Mouse (Mus musculus) forebrain, postnatal 0 days (tissue): Measurements from ENCODE around the gene Hs3st3a1. TPM values are rescaled to one million over a fixed set of nuclear protein-coding genes. Genes with fewer than 3 reads are reported as not detected.

Source experiments
- ATAC-seq: fragments of 200-750 bp; cut with Nextera tagmentation; 2 replicates; pipeline ENCODE4 v1.8.0; 2017; ENCODE audit warnings: mild to moderate bottlenecking, moderate library complexity
- DNase-seq: peaks from one replicate; pipeline ENCODE4 v3.0.0-alpha.2; 2015
- H3K27ac ChIP-seq: fragments of 300-500 bp; sonication (generic); 2 replicates; pipeline ENCODE4 v1.5.1; 2014; ENCODE audit warnings: low read depth, mild to moderate bottlenecking, antibody characterized with exemption, low read length, moderate library complexity, mixed read lengths
- H3K27me3 ChIP-seq: fragments of 300-500 bp; sonication (generic); 2 replicates; pipeline ENCODE4 v1.6.1; 2014; ENCODE audit warnings: mild to moderate bottlenecking, low read length, mixed read lengths; ENCODE audit not compliant: insufficient read depth
- H3K36me3 ChIP-seq: fragments of 300-500 bp; sonication (generic); 2 replicates; pipeline ENCODE4 v1.6.1; 2014; ENCODE audit warnings: mild to moderate bottlenecking, moderate library complexity; ENCODE audit not compliant: insufficient read depth
- H3K4me1 ChIP-seq: fragments of 300-500 bp; sonication (generic); 2 replicates; pipeline ENCODE4 v1.6.1; 2014; ENCODE audit warnings: antibody characterized with exemption; ENCODE audit not compliant: insufficient read depth
- H3K4me2 ChIP-seq: fragments of 300-500 bp; sonication (generic); 2 replicates; pipeline ENCODE4 v1.6.1; 2014; ENCODE audit warnings: low read depth, mild to moderate bottlenecking, moderate library complexity
- H3K4me3 ChIP-seq: fragments of 300-500 bp; sonication (generic); 2 replicates; pipeline ENCODE4 v1.5.1; 2014; ENCODE audit warnings: low read depth, low read length, mixed read lengths
- H3K9ac ChIP-seq: fragments of 300-500 bp; sonication (generic); 2 replicates; pipeline ENCODE4 v1.6.1; 2014; ENCODE audit warnings: mild to moderate bottlenecking
- H3K9me3 ChIP-seq: fragments of 300-500 bp; sonication (generic); 2 replicates; pipeline ENCODE4 v1.6.1; 2016; ENCODE audit warnings: low read length
- CTCF ChIP-seq: sonication (generic); IDR thresholded peaks from 2 replicates; pipeline ENCODE4 v1.5.1; 2016; ENCODE audit warnings: antibody characterized with exemption, control low read depth, low read depth
- WGBS: fragments of 180-500 bp; shearing (Covaris S2); extraction: QIAGEN DNeasy Blood & Tissue Kit; methylation state at CpG from one replicate; pipeline ENCODE4 v1.1.7; 2014; 5-methylcytosine and 5-hydroxymethylcytosine counted together
- polyA plus RNA-seq: library from polyadenylated mRNA; unstranded; fragments of >200 nt; fragmentation: Nextera tagmentation; extraction: Ambion mirVana; gene quantifications from 2 replicates; pipeline ENCODE4 v1.2.1, GENCODE M21; 2015
- total RNA-seq: library from RNA; depleted of rRNA; stranded (reverse); fragments of >200 nt; gene quantifications from 2 replicates; pipeline ENCODE4 v1.2.3, GENCODE M21; 2014

Hs3st3a1 gene
- total and polyA plus RNA-seq, 2 experiments from 2014 or later: 0.27 to 1.7 TPM

GRCm38 (mm10) chr11:64505924-64506323 is 70.8 kb downstream of the Hs3st3a1 start:
- Histone ChIP-seq H3K27me3 (no peaks in the 10 kb centered on the region), H3K27ac (no peak overlapping the region), H3K4me2 (no peak overlapping the region), H3K9me3 (peaks cover 9% of the 10 kb centered on the region; the same call in 1 of the 2 replicates), H3K9ac (no peak overlapping the region), H3K36me3 (no peaks in the 10 kb centered on the region), H3K4me3 (no peak overlapping the region), H3K4me1 (no peaks in the 10 kb centered on the region)
- 95% methylated on average over 1 of the region's 1 CpGs for WGBS
- ATAC-seq (no peak), DNase-seq (no peak)
- TF ChIP-seq CTCF: no peak

GRCm38 (mm10) chr11:64507024-64507423 is 71.9 kb downstream of the Hs3st3a1 start:
- DNase-seq (no peak), ATAC-seq (no peak)
- no peaks in the 10 kb centered on the region for H3K27me3 ChIP-seq
- peaks cover 9% of the 10 kb centered on the region; the same call in 1 of the 2 replicates for H3K9me3 ChIP-seq
- H3K9ac ChIP-seq: no peak overlapping the region
- WGBS: 87% methylated on average over 3 of the region's 3 CpGs
- no peak for TF ChIP-seq CTCF
- H3K36me3 ChIP-seq: no peaks in the 10 kb centered on the region
- H3K4me2 ChIP-seq: no peak overlapping the region
- H3K27ac ChIP-seq: no peak overlapping the region
- no peak overlapping the region for H3K4me3 ChIP-seq
- H3K4me1 ChIP-seq: no peaks in the 10 kb centered on the region

DNA sequence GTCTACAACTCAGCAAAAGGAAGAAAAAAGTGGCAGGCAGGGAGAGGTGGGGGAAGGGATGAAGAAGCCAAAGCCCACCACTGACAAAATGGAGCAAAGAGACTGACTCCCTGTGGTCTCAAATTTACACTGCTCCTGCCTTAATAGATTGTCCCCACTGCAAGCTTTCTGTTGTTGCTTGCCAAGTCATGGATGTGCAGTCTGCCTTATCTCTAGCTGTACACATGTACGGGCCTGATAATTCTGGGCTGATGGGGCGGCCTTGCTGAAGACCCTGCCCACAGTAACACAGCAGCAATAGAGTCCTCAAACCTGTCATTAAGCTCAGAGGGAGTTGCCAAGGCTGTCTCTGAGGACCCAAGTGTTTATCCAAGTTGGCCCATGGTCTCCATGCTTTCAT is 74.0 kb downstream of the Hs3st3a1 start:
- Histone ChIP-seq H3K4me2 (no peak overlapping the region), H3K27ac (no peak overlapping the region), H3K9me3 (peaks cover 6% of the 10 kb centered on the region; the same call in 1 of the 2 replicates), H3K36me3 (no peaks in the 10 kb centered on the region), H3K9ac (no peak overlapping the region), H3K4me1 (no peaks in the 10 kb centered on the region), H3K4me3 (no peak overlapping the region), H3K27me3 (no peaks in the 10 kb centered on the region)
- no peak for ATAC-seq
- no peak for TF ChIP-seq CTCF
- no peak for DNase-seq
- WGBS: 93% methylated on average over 2 of the region's 2 CpGs

GRCm38 (mm10) chr11:64512301-64512700 is 77.2 kb downstream of the Hs3st3a1 start:
- Histone ChIP-seq H3K4me1 (no peaks in the 10 kb centered on the region), H3K36me3 (no peaks in the 10 kb centered on the region), H3K27ac (no peak overlapping the region), H3K4me3 (no peak overlapping the region), H3K27me3 (no peaks in the 10 kb centered on the region), H3K9ac (no peak overlapping the region), H3K4me2 (no peak overlapping the region), H3K9me3 (no peaks in the 10 kb centered on the region)
- DNase-seq (no peak), ATAC-seq (no peak)
- 83% methylated on average over 4 of the region's 4 CpGs for WGBS
- TF ChIP-seq CTCF: no peak

GRCm38 (mm10) chr11:64513419-64513818 is 78.3 kb downstream of the Hs3st3a1 start:
- Histone ChIP-seq H3K9me3 (no peaks in the 10 kb centered on the region), H3K27me3 (no peaks in the 10 kb centered on the region), H3K27ac (no peak overlapping the region), H3K4me3 (no peak overlapping the region), H3K4me1 (no peaks in the 10 kb centered on the region; the same call in 1 of the 2 replicates), H3K36me3 (no peaks in the 10 kb centered on the region), H3K4me2 (no peak overlapping the region), H3K9ac (no peak overlapping the region)
- 91% methylated on average over 5 of the region's 5 CpGs for WGBS
- no peak for DNase-seq
- ATAC-seq: no peak
- no peak for TF ChIP-seq CTCF

DNA sequence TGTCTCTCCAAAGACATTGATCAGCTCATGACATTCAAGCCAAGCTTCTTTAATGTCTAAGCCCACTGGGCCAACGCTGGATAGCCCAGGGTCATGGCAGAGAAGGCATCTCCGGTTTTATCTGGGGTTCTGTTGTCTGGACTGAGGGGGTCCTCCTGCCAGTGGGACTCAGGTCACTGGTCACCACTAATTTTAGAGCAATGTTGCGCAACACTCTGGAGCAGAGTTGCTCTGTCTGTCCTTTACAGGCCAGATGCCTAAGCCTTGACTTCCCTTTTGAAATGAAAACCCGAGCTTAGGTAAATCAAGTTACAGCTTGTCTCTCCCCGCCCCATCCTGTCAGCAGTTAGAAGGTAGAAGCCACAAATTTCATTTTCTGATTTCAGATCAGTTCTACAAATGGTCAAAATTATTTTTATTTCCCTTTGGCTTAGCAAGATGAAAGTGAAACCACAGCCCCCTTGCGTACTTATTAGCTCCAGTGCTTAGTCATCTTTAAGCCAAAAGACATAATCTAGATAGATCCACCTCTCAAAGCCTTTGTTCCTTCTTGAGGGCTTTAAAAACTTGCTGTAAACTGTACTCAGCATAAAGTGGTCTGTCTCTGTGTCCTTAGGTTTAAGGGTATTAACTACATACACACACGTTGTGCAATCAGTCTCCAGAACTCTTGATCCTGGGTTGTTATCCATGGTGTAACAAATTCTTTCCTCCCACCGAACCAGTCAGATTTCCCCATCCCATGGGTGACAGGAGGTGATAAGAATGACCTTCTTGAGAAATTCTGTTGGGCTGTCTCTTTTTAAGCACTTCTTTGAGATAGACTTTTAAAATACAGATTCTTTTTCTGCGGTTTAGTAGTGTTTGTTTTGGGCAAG is 81.8 kb downstream of the Hs3st3a1 start:
- Histone ChIP-seq H3K36me3 (no peaks in the 10 kb centered on the region), H3K9ac (no peak overlapping the region), H3K27me3 (peaks cover 13% of the 10 kb centered on the region), H3K4me1 (no peaks in the 10 kb centered on the region; the same call in 1 of the 2 replicates), H3K4me3 (no peak overlapping the region), H3K9me3 (no peaks in the 10 kb centered on the region), H3K4me2 (no peak overlapping the region), H3K27ac (no peak overlapping the region)
- 95% methylated on average over 9 of the region's 9 CpGs for WGBS
- no peak for DNase-seq
- no peak for TF ChIP-seq CTCF
- no peak for ATAC-seq

GRCm38 (mm10) chr11:64518146-64518841 is 83.2 kb downstream of the Hs3st3a1 start:
- DNase-seq (peak; percentile 73), ATAC-seq (0 out of 2 replicates have a peak, but pooled peaks have one; percentile 40)
- Histone ChIP-seq H3K4me2 (no peak overlapping the region), H3K36me3 (no peaks in the 10 kb centered on the region), H3K4me1 (no peaks in the 10 kb centered on the region; the same call in 1 of the 2 replicates), H3K9me3 (no peaks in the 10 kb centered on the region), H3K9ac (no peak overlapping the region), H3K27me3 (peaks cover 19% of the 10 kb centered on the region), H3K4me3 (no peak overlapping the region), H3K27ac (no peak overlapping the region)
- WGBS: 44% methylated on average over 6 of the region's 6 CpGs
- TF ChIP-seq CTCF: no peak
